Mouse (Mus musculus) liver, postnatal 0 days (tissue): ENCODE measurements around the gene Chchd10.

ENCODE experiments used
- CTCF ChIP-seq: sonication (generic); IDR thresholded peaks from 2 replicates; pipeline ENCODE4 v1.5.1; 2016; ENCODE audit warnings: antibody characterized with exemption, low read depth
- EP300 ChIP-seq: IDR thresholded peaks from 2 replicates; pipeline ENCODE4 v1.6.1; 2016; ENCODE audit warnings: antibody characterized with exemption, low read depth, mild to moderate bottlenecking

DNA sequence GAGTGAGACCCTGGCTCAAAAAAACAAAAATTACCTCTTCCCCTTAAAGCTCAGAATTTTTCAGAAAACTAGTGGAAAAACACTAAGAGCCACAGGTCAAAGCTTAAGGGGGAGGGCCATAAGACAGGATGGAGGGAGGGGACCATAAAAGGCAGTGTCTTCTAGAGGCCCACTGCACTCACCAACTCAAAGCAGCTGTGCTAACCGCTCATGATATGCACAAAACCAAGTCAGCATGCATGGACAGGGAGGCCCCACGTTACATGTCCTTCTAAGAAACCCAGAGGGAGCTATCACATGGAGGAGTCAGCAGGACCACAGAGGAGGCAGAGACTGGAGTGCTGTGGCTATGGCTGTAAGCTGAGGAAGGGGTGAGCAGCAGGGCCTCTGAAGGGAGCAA is 22.2 kb upstream of the Chchd10 start:
- TF ChIP-seq CTCF (no peak), EP300 (no peak)
